ENCODE assay signal across 8 mouse cellular contexts in the genomic region with DNA sequence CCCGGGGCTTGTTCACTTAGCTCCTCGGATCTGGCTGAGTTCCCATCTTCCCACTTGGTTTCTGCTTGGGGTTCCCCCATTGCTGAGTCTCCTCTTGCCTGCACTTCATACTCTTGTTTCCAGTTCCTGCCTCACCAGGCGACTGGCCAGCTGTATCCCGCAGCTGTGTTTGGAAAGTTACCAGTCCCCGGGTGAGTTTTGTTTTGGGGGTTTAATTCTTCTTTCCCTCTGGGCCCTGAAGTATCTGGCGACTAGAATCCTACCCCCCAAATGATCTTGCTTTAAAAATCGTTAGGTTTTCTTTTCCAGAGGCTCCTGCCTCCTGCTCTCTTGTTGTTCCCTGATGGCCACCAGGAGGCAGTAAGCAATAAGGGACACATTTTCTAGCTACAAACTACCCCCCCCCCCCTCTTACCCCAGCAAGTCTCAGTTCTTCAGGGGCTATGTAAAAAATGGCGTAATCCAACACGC. TPM values are rescaled to one million over a fixed set of nuclear protein-coding genes. Genes with fewer than 3 reads are reported as not detected.
DNase-seq lines count a peak whose midpoint lies in the region; ATAC-seq and TF ChIP-seq lines count a peak whose summit lies in the region.

No protein-coding gene starts in this region.

- H3K9me3 ChIP-seq in hindbrain, postnatal 0 days (ENCODE audit: low read length): no peaks in the 10 kb centered on the region
- no peaks in the 10 kb centered on the region for H3K9me3 ChIP-seq in hindbrain, embryonic 11.5 days (ENCODE audit: control insufficient read depth, low read length)
- no peaks in the 10 kb centered on the region for H3K9me3 ChIP-seq in MEL (replicated peaks; ENCODE audit: insufficient read depth, low read length)

- no peaks in the 10 kb centered on the region for H3K79me2 ChIP-seq in MEL (ENCODE audit: control insufficient read depth, insufficient read depth, low read length, poor library complexity)

- H3K4me3 ChIP-seq in hindbrain, postnatal 0 days (ENCODE audit: low read length): no peak overlapping the region
- H3K4me3 ChIP-seq in hindbrain, embryonic 11.5 days (ENCODE audit: low read depth, low read length): no peak overlapping the region
- H3K4me3 ChIP-seq in MEL (ENCODE audit: control insufficient read depth in 1 of 2, insufficient read depth in 1 of 2, low read depth in 2 of 2, low read length in 2 of 2): no peak overlapping the region
- H3K4me3 ChIP-seq in cerebellum, adult 2 months (replicated peaks; ENCODE audit: insufficient read depth, low read depth, low read length): no peak overlapping the region

- H3K36me3 ChIP-seq in hindbrain, postnatal 0 days (ENCODE audit: insufficient read depth, low read length): no peaks in the 10 kb centered on the region
- H3K36me3 ChIP-seq in hindbrain, embryonic 11.5 days (ENCODE audit: control insufficient read depth, insufficient read depth, low read length): no peaks in the 10 kb centered on the region
- no peaks in the 10 kb centered on the region for H3K36me3 ChIP-seq in MEL (ENCODE audit: control insufficient read depth in 1 of 2, insufficient read depth in 2 of 2, low read length in 2 of 2)

- TF ChIP-seq EP300 in MEL (IDR thresholded peaks at IDR 0.05; ENCODE audit: low read depth in 1 of 2, low read length in 2 of 2): no peak

- TF ChIP-seq CTCF in hindbrain, postnatal 0 days (IDR thresholded peaks at IDR 0.05; ENCODE audit: low read depth): peak; percentile 45
- peak; percentile 31 to 54 (median 38) for TF ChIP-seq CTCF in MEL (IDR thresholded peaks at IDR 0.05 in 2 of 3, conservative IDR thresholded peaks at IDR 0.05 in 1 of 3; ENCODE audit: control insufficient read depth in 1 of 3, insufficient read depth in 1 of 3, low read depth in 2 of 3, low read length in 3 of 3, poor library complexity in 1 of 3, severe bottlenecking in 1 of 3)
- TF ChIP-seq CTCF in cerebellum, adult 2 months (IDR thresholded peaks at IDR 0.05; ENCODE audit: borderline replicate concordance, insufficient read depth, low read depth, low read length): no peak

- no peak for TF ChIP-seq POLR2A in MEL (IDR thresholded peaks at IDR 0.05; ENCODE audit: control insufficient read depth in 1 of 2, insufficient read depth in 1 of 2, low read depth in 1 of 2, low read length in 2 of 2, poor library complexity in 1 of 2)
- no peak for TF ChIP-seq POLR2A in cerebellum, adult 2 months (IDR thresholded peaks at IDR 0.05; ENCODE audit: borderline replicate concordance, insufficient read depth, low read length)

- H3K27ac ChIP-seq in hindbrain, postnatal 0 days: no peak overlapping the region
- H3K27ac ChIP-seq in hindbrain, embryonic 11.5 days (ENCODE audit: low read depth, low read length): no peak overlapping the region
- H3K27ac ChIP-seq in MEL (ENCODE audit: control insufficient read depth, low read depth, low read length): no peak overlapping the region
- H3K27ac ChIP-seq in cerebellum, adult 2 months (ENCODE audit: insufficient read depth, low read length): no peak overlapping the region

- no peak for ATAC-seq in hindbrain, postnatal 0 days
- no peak for ATAC-seq in hindbrain, embryonic 11.5 days (ENCODE audit: low FRiP score)

- DNase-seq in hindbrain, postnatal 0 days (ENCODE audit: low spot score): peak; percentile 23
- no peak for DNase-seq in hindbrain, embryonic 11.5 days (ENCODE audit: low spot score)
- DNase-seq in MEL (ENCODE audit: low read depth, low spot score): peak; percentile 27
- peak; percentile 27 to 37 for DNase-seq in cerebellum, adult 2 months
- DNase-seq in left cerebral cortex, postnatal 10 days (ENCODE audit: extremely low spot score in 1 of 2, low spot score in 2 of 2): peak; percentile 38 to 56
- no peak for DNase-seq in gastrocnemius, adult 8-10 months (ENCODE audit: low spot score in 2 of 2)
- DNase-seq in ovary, adult 18-20 months (ENCODE audit: low spot score): no peak
- no peak for DNase-seq in spleen, postnatal 14 days (ENCODE audit: low spot score in 2 of 2)

- H3K9ac ChIP-seq in hindbrain, postnatal 0 days (replicated peaks; ENCODE audit: low read length): no peak overlapping the region
- no peak overlapping the region for H3K9ac ChIP-seq in hindbrain, embryonic 11.5 days (ENCODE audit: low read depth, low read length)
- H3K9ac ChIP-seq in MEL (ENCODE audit: control insufficient read depth, low read depth, low read length, poor library complexity, severe bottlenecking): no peak overlapping the region

- H3K27me3 ChIP-seq in hindbrain, postnatal 0 days (ENCODE audit: insufficient read depth, low read length): no peaks in the 10 kb centered on the region
- H3K27me3 ChIP-seq in hindbrain, embryonic 11.5 days (ENCODE audit: control insufficient read depth, insufficient read depth, low read length): no peaks in the 10 kb centered on the region
- H3K27me3 ChIP-seq in MEL (ENCODE audit: control insufficient read depth in 1 of 2, insufficient read depth in 2 of 2, low read length in 2 of 2): no peaks in the 10 kb centered on the region
- no peaks in the 10 kb centered on the region for H3K27me3 ChIP-seq in cerebellum, adult 2 months (ENCODE audit: control insufficient read depth, insufficient read depth, low read length)

- H3K4me1 ChIP-seq in hindbrain, postnatal 0 days (ENCODE audit: insufficient read depth, low read length): no peaks in the 10 kb centered on the region
- H3K4me1 ChIP-seq in hindbrain, embryonic 11.5 days (replicated peaks; ENCODE audit: control insufficient read depth, insufficient read depth, low read length): no peaks in the 10 kb centered on the region
- peaks cover 0 to 1% of the 10 kb centered on the region in 2 experiments; a peak in 1 of 4 replicates for H3K4me1 ChIP-seq in MEL (ENCODE audit: control insufficient read depth in 1 of 2, insufficient read depth in 2 of 2, low read length in 2 of 2)
- H3K4me1 ChIP-seq in cerebellum, adult 2 months (ENCODE audit: control insufficient read depth, insufficient read depth, low read length): no peaks in the 10 kb centered on the region

- no peak overlapping the region for H3K4me2 ChIP-seq in hindbrain, postnatal 0 days (ENCODE audit: low read depth, low read length)
- no peak overlapping the region for H3K4me2 ChIP-seq in hindbrain, embryonic 11.5 days (replicated peaks; ENCODE audit: low read depth, low read length)

- intact Hi-C loops in left cerebral cortex, postnatal 10 days (cut with DNase I): no loop called here

- WGBS in hindbrain, postnatal 0 days: 49% methylated on average over 9 of the region's 9 CpGs
- WGBS in hindbrain, embryonic 11.5 days: 55% methylated on average over 9 of the region's 9 CpGs
- 24% methylated on average over 9 of the region's 9 CpGs for WGBS in cerebellum, adult 2 months

- TF ChIP-seq RAD21 in MEL (IDR thresholded peaks at IDR 0.05; ENCODE audit: low read depth, low read length): peak; percentile 30

TF ChIP-seq in MEL, 35 proteins besides CTCF, POLR2A, EP300 and RAD21:
- TF ChIP-seq SMC3 (IDR thresholded peaks at IDR 0.05; ENCODE audit: low read depth, low read length): peak; percentile 55
- TF ChIP-seq SIN3A (IDR thresholded peaks at IDR 0.05; ENCODE audit: low read length): no peak

RNA-seq across cellular contexts. Expression of gene Glp1r, which starts 57.3 kb away (rescaled TPM):
- total RNA-seq in hindbrain, postnatal 0 days (2014; rRNA removed): 2.4 and 2.8 TPM in 2 replicates
- polyA plus RNA-seq in hindbrain, postnatal 0 days (2015; fragmentation: Nextera tagmentation; extraction: Ambion mirVana): 0.69 and 0.83 TPM in 2 replicates
- 0.03 and 0.23 TPM in 2 replicates for polyA plus RNA-seq in hindbrain, embryonic 11.5 days (2014; fragmentation: Nextera tagmentation; extraction: Ambion mirVana)
- total RNA-seq in MEL (2012; rRNA removed): 0.04 TPM in 1 of 2 replicates, not detected in the other
- under 1 TPM in 1 of 2 experiments, not detected in 1; 0.04 TPM for polyA plus RNA-seq in MEL (2012; ENCODE audit: insufficient read depth in 1 of 2, insufficient read length in 2 of 2, low read depth in 1 of 2, low replicate concordance in 2 of 2, missing spikeins in 1 of 2)
- polyA plus RNA-seq in cerebellum, adult 2 months (2012; rRNA removed): 0.97 and 1.2 TPM in 2 replicates
- total RNA-seq in left cerebral cortex, postnatal 10 days (2021): under 1 TPM; 0.93 to 0.94 TPM
- not detected for total RNA-seq in gastrocnemius, adult 8-10 months (2022)

Comparison
In these comparisons a context has a peak if more than half of its experiments do, and no peak if none do; other contexts are left out.
1. DNase-seq: peak in hindbrain, postnatal 0 days (single experiment), MEL (single experiment), cerebellum, adult 2 months (2 of 2) and left cerebral cortex, postnatal 10 days (2 of 2); none in hindbrain, embryonic 11.5 days (single experiment), gastrocnemius, adult 8-10 months (0 of 2), ovary, adult 18-20 months (single experiment) and spleen, postnatal 14 days (0 of 2).